Mouse (Mus musculus): ENCODE results near the gene Bag2. TPM values are rescaled to one million over a fixed set of nuclear protein-coding genes. Genes with fewer than 3 reads are reported as not detected.
A peak's percentile ranks its signal among the peaks of the same experiment; 100 is the strongest.

The Bag2 gene
- 20.2 and 20.8 TPM in 2 replicates for polyA plus RNA-seq (2016; fragmentation: Nextera tagmentation; extraction: Ambion mirVana)

DNA sequence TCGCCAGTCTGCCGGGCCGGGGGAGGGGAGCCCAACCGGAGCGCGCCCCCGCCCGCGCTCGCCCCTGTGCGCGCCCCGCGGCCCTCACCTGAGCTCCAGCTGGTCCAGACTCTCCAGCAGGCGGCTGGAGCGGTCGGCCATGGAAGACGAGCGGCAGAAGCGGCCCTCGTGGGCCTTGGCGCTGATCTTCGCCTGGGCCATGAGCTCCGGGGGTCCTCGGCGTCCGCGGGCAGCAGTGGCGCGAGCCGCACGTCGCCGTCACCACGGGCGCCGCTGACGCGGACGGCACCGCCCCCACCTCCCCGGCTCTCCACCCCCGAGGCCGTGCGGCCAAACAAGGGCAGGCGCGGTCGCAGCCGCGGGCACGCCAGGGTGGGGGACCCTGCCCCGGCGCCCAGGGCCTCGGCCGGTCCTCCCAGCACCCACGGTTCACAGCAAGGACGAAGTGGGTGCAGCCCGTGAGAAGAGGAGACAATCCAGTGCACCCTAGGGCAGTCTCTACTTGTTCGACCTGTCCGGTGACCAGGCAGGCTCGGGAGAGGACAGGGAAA, at the start of gene Bag2:
TSS of gene Bag2 (minus strand) at position 305 of the 551 bp plus-strand sequence.
- Histone ChIP-seq H3K9me3 (no peaks in the 10 kb centered on the region), H3K9ac (peak within 1 kb of the TSS; percentile 76), H3K27me3 (replicated peaks) (no peaks in the 10 kb centered on the region), H3K4me3 (peak within 1 kb of the TSS; percentile 69), H3K4me2 (replicated peaks) (peak within 1 kb of the TSS; percentile 98), H3K27ac (peak within 1 kb of the TSS; percentile 32; the same call in 1 of the 2 replicates), H3K4me1 (peaks cover 9% of the 10 kb centered on the region), H3K36me3 (peaks cover 10% of the 10 kb centered on the region; the same call in 1 of the 2 replicates)
- WGBS = under 1% methylated on average over 61 of the region's 61 CpGs
- ATAC-seq (ENCODE audit: low FRiP score, low read depth) = peak; percentile 86

DNA sequence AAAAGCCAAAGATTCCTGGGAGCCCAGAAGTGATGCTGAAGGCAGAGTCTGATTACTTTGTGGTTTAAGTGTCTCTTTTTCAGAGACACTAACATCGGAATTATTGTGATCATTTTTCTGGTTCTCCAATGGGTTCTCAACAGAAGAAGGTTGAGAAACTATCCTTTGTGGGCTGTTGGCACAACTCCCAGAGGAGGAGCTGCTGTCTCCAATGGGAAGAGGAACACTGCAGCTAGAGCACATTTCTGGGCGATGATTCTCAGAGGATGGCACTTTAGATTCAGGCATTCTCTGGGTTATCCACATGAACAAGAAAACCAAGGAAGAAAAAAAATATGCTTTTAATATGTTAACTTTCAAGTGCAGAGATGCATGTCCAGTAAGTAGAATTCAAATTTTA, 45.7 kb upstream of the Bag2 start:
- WGBS = 95% methylated on average over 2 of the region's 2 CpGs
- Histone ChIP-seq H3K27ac (no peak overlapping the region), H3K4me2 (replicated peaks) (no peak overlapping the region), H3K4me3 (no peak overlapping the region), H3K36me3 (peaks cover 64% of the 10 kb centered on the region), H3K27me3 (replicated peaks) (no peaks in the 10 kb centered on the region), H3K4me1 (no peaks in the 10 kb centered on the region), H3K9me3 (no peaks in the 10 kb centered on the region), H3K9ac (no peak overlapping the region)
- ATAC-seq (ENCODE audit: low FRiP score, low read depth) = no peak

DNA sequence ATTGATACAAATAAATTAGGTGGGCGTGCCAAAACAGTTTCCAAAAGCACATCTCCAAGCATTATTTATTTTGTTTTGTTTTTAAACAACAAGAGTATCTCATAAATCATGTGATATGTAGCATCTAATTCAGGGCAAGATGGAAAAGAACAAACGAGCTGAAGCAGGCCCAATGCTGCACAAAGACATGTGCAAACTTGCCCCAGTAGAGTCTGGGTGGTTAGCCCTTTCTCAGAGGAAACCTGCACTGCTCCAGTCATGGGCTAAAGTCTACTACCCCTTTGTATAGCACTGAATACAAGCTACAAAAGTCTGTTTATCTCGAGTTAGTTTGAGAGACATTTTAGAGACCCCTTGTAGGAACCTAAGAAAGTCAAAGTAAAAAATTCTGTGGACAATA, 42.0 kb upstream of the Bag2 start:
- WGBS = 85% methylated on average over 3 of the region's 3 CpGs

DNA sequence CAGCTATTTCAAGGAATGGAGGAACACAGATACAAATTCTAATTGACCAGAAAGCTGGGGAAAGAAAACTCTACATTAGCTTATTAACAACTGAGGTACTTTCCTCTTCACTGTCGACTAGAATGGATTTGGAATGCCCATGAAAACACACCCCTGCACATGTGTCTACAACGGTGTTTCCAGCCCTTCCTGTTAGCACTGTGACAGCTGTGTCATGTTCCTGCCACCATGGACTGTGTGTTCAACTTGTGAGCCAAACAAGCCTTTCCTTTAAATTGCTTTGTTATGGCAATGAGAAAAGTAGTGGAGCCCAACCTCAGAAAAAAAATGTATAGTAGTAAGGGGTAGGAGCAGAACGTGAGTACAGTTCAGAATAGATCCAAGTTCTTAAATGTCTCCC, 30.9 kb upstream of the Bag2 start:
- Histone ChIP-seq H3K9me3 (no peaks in the 10 kb centered on the region), H3K4me2 (replicated peaks) (no peak overlapping the region), H3K36me3 (peaks cover 9% of the 10 kb centered on the region), H3K27me3 (replicated peaks) (no peaks in the 10 kb centered on the region), H3K9ac (no peak overlapping the region), H3K4me1 (no peaks in the 10 kb centered on the region), H3K4me3 (no peak overlapping the region), H3K27ac (no peak overlapping the region)
- ATAC-seq (ENCODE audit: low FRiP score, low read depth) = no peak
- WGBS = 65% methylated on average over 3 of the region's 3 CpGs

More for the DNA sequence above, 42.0 kb upstream of the Bag2 start:
- no peaks in the 10 kb centered on the region for H3K9me3 ChIP-seq
- H3K4me2 ChIP-seq (replicated peaks) = no peak overlapping the region
- H3K9ac ChIP-seq = no peak overlapping the region
- H3K27me3 ChIP-seq (replicated peaks) = no peaks in the 10 kb centered on the region
- peaks cover 57% of the 10 kb centered on the region for H3K36me3 ChIP-seq
- no peak for ATAC-seq (ENCODE audit: low FRiP score, low read depth)
- H3K4me1 ChIP-seq = no peaks in the 10 kb centered on the region
- no peak overlapping the region for H3K4me3 ChIP-seq
- no peak overlapping the region for H3K27ac ChIP-seq

DNA sequence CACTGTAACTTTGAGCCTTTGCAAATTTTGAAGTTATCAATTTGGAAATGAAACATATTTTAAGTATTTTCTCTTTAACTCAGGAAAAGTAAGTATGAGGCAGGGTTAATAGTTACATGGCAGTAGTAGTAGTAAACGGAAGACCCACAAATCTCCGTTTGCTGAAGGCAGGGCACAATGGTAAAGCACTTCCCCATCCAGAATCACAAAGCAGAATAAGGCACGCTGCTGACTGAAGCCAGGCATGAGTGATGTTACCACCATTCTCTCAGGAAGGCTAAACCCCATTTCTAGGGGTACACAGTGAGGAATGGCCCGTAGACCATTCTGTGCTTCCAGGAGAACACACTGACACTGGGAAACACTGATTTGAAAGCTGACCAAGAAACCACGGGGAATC, 30.5 kb upstream of the Bag2 start:
- no peak overlapping the region for H3K4me2 ChIP-seq (replicated peaks)
- H3K4me1 ChIP-seq = no peaks in the 10 kb centered on the region
- peaks cover 11% of the 10 kb centered on the region for H3K36me3 ChIP-seq
- no peak overlapping the region for H3K4me3 ChIP-seq
- H3K27me3 ChIP-seq (replicated peaks) = no peaks in the 10 kb centered on the region
- ATAC-seq (ENCODE audit: low FRiP score, low read depth) = no peak
- 75% methylated on average over 5 of the region's 5 CpGs for WGBS
- H3K9me3 ChIP-seq = no peaks in the 10 kb centered on the region
- no peak overlapping the region for H3K9ac ChIP-seq
- H3K27ac ChIP-seq = no peak overlapping the region

DNA sequence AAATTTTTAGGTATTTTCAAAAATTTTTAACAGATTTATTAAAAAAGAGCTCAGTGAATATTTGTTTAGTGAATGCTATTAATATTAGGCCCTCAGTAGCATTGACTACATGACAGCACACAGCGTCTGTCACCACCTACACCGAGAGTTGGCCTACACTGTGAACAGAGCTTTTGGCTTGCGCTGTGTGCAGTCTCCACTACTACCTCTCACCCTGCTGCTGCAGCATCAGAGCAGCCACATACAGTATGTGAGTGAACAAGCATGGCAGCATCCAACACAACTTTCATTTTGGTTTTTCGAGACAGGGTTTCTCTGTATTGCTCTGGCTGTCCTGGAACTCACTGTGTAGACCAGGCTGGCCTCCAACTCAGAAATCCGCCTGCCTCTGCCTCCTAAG, 27.0 kb upstream of the Bag2 start:
- Histone ChIP-seq H3K36me3 (peaks cover 16% of the 10 kb centered on the region), H3K4me2 (replicated peaks) (no peak overlapping the region), H3K4me1 (no peaks in the 10 kb centered on the region), H3K4me3 (no peak overlapping the region), H3K27ac (no peak overlapping the region), H3K27me3 (replicated peaks) (no peaks in the 10 kb centered on the region), H3K9ac (no peak overlapping the region), H3K9me3 (no peaks in the 10 kb centered on the region)
- WGBS = 96% methylated on average over 5 of the region's 5 CpGs
- ATAC-seq (ENCODE audit: low FRiP score, low read depth) = no peak

DNA sequence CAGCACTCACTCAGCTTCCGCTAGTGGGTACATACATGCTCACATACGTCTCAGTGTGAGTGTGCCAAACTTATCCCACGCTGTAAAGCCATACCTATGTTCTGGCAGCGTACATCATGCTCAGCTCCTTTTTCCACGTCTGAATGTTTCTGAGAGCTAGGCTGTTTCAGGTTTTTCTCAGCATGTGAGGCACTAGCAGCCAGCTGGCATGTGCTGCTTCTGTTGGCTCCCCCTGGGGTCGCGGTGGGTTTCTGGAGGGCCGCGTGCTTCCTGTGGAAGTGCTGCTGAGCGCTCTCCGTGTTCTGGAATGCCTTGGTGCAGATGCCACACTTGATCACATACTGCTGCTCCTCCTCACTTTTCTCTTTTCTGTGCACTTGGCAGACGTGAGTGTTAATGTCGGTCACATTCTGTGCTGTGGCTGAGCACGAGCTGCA, 18.6 kb upstream of the Bag2 start:
- no peaks in the 10 kb centered on the region for H3K9me3 ChIP-seq
- H3K36me3 ChIP-seq = peaks cover 45% of the 10 kb centered on the region
- 92% methylated on average over 14 of the region's 14 CpGs for WGBS
- no peak overlapping the region for H3K27ac ChIP-seq
- H3K9ac ChIP-seq = no peak overlapping the region
- no peak for ATAC-seq (ENCODE audit: low FRiP score, low read depth)
- no peak overlapping the region for H3K4me3 ChIP-seq
- H3K4me2 ChIP-seq (replicated peaks) = no peak overlapping the region
- H3K27me3 ChIP-seq (replicated peaks) = no peaks in the 10 kb centered on the region
- H3K4me1 ChIP-seq = no peaks in the 10 kb centered on the region

DNA sequence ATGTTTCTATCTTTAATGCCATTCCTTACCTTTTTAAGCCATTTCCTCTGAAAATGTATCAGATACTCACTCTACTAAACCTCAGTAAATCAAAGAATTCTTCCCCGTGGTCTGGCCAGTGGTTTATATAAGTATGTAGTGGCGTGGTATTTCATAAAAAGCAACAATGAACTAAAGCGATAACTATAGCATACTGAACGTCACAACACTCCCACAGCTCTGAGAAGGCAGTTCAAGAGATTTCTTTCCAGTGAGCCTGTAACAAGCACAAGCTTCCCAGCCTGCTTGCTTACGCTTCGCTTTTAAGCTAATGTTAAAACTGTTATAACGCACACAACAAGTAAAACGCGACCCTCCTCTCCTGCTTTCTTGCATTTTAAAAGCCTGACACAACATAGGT, 14.5 kb upstream of the Bag2 start:
- Histone ChIP-seq H3K4me1 (no peaks in the 10 kb centered on the region), H3K4me2 (replicated peaks) (no peak overlapping the region), H3K27me3 (replicated peaks) (no peaks in the 10 kb centered on the region), H3K9ac (no peak overlapping the region), H3K9me3 (no peaks in the 10 kb centered on the region), H3K27ac (no peak overlapping the region), H3K36me3 (peaks cover 53% of the 10 kb centered on the region), H3K4me3 (no peak overlapping the region)
- ATAC-seq (ENCODE audit: low FRiP score, low read depth) = no peak
- whole genome bisulfite sequencing = 97% methylated on average over 9 of the region's 9 CpGs

DNA sequence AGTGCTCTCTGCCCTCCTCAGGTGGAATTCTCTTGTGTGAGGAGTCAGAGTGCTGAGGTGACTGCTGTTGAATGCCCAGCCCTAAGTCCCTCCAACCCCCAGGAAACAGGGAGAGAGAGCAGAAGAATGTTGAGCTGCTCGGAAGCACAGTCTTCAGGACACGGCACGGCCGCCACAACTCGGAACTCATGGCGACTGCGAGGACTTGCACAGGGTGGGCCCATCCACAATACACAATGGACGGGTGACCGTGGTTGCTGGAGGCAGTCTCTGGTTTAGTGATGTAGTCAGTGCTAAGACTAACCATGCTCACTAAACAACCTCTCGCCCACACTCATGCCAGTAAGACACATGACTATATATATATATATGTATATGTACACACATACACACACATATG, 14.0 kb upstream of the Bag2 start:
- Histone ChIP-seq H3K9me3 (no peaks in the 10 kb centered on the region), H3K4me2 (replicated peaks) (no peak overlapping the region), H3K27ac (no peak overlapping the region), H3K4me1 (no peaks in the 10 kb centered on the region), H3K36me3 (peaks cover 48% of the 10 kb centered on the region), H3K9ac (no peak overlapping the region), H3K4me3 (no peak overlapping the region), H3K27me3 (replicated peaks) (no peaks in the 10 kb centered on the region)
- WGBS = 93% methylated on average over 10 of the region's 10 CpGs
- no peak for ATAC-seq (ENCODE audit: low FRiP score, low read depth)

DNA sequence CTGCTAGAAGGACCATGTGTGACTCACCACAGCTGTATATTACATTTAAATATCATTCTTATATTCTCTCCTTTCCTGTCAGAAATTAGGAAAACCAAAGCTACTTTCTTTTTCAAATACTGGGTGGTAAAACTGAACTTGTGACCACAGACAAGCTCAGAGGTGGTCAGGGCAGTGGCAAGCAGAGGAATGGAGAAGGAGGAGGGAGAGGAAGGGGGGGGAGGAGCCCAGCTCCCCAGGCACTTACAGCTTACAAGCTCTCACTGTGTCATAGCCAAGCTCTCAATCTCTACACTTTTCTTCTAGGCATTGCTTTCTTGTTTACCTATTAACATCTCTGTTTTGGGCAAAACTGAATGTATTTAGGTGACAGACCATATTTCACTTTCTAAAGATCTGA, 11.2 kb upstream of the Bag2 start:
- Histone ChIP-seq H3K27ac (no peak overlapping the region), H3K36me3 (peaks cover 34% of the 10 kb centered on the region), H3K27me3 (replicated peaks) (no peaks in the 10 kb centered on the region), H3K9ac (no peak overlapping the region), H3K4me2 (replicated peaks) (no peak overlapping the region), H3K4me1 (no peaks in the 10 kb centered on the region), H3K9me3 (no peaks in the 10 kb centered on the region), H3K4me3 (no peak overlapping the region)
- no peak for ATAC-seq (ENCODE audit: low FRiP score, low read depth)

DNA sequence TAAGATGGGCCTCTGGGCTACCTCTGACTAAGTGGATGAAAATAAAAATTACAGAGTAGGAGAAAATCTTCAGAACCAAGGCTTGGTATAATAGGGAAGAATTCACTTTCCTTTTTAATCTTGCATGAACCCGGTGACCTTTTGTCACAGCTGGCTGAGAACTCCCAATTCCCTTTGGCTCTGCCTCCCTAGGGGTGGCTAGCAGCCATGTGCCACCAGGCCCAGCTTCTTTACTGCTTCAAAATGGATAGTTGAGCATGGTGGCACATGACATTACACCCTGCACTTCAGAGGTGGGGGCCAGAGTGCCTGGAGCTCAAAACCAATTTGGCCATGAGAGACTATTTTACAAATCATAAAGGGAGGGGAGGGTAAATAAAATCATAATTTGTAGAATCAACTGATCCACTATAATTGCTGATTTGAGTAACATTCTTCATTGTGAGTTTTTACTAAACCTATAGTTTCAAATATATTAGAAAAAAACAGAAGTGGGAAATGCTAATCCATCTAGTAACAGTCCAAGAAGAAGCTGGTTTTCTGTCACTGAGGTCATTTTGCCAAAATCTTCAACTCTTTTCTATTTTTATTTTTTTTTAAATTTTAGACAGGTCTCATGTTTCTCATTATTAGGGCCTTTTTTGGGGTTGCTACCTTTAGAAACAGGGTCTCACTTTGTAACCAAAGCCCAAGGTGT, 10.6 kb upstream of the Bag2 start:
- Histone ChIP-seq H3K4me1 (no peaks in the 10 kb centered on the region), H3K27ac (no peak overlapping the region), H3K9ac (no peak overlapping the region), H3K27me3 (replicated peaks) (no peaks in the 10 kb centered on the region), H3K9me3 (no peaks in the 10 kb centered on the region), H3K4me2 (replicated peaks) (no peak overlapping the region), H3K4me3 (no peak overlapping the region), H3K36me3 (peaks cover 34% of the 10 kb centered on the region)
- 90% methylated on average over 1 of the region's 1 CpGs for WGBS
- ATAC-seq (ENCODE audit: low FRiP score, low read depth) = no peak

DNA sequence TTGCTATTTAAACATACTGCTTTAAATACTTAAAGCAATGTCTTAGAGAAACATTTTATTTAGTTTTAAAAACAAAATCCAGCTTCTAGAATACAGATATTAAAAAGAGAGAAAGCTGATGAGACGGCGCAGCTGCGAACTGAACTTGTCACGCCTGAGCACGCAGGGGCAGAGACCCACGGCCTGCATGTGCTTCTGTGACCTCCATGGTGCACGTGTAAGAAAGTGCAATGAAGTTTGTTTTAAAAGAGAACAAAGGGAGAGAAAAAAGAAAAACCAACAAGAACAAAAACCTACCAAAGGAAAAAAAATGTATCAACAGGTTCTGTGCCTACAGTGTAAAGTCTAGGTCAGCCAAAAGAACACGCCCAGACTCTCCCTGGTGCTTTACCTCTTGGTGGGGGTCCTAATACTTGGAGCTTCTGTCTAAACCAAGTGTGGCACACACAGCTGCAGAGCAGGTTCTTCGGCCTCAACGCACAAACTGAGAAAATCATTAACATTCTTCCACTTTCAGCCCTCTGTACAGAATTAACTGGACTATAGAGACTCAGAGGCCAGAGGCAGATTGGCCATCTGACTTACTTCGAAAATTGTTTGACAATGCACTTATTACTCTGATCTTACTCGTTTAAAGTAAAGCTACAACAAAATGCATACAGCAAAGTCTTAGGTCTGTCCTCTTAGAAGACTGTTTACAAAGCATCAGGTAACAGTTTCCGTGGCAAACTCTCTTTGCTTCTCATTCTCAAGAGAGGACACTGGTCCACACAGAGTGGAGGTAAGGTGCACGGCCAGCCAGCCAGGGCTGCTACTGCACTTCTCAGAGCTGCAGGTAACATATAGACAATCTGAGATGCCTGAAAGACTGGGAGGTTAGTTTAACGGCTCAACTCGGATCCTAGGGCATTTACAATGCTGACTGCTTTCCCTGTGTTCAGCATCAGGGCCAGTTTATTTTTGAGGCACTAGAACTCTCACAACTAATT, 9.2 kb upstream of the Bag2 start:
- Histone ChIP-seq H3K4me1 (no peaks in the 10 kb centered on the region), H3K9ac (no peak overlapping the region), H3K36me3 (peaks cover 32% of the 10 kb centered on the region), H3K9me3 (no peaks in the 10 kb centered on the region), H3K4me3 (no peak overlapping the region), H3K4me2 (replicated peaks) (no peak overlapping the region), H3K27me3 (replicated peaks) (no peaks in the 10 kb centered on the region), H3K27ac (no peak overlapping the region)
- ATAC-seq (ENCODE audit: low FRiP score, low read depth) = no peak
- WGBS = 80% methylated on average over 16 of the region's 16 CpGs

Measured in neural tube, embryonic 12.5 days (tissue).